Mouse (Mus musculus): ENCODE measurements around the gene Eps8l2. TPM values are rescaled to one million over a fixed set of nuclear protein-coding genes. Genes with fewer than 3 reads are reported as not detected.
A peak's percentile ranks its signal among the peaks of the same experiment; 100 is the strongest.

Gene Eps8l2
- 1.5 and 2.9 TPM in 2 replicates for polyA plus RNA-seq (2012; ENCODE audit: insufficient read depth, insufficient read length, missing spikeins)

DNA sequence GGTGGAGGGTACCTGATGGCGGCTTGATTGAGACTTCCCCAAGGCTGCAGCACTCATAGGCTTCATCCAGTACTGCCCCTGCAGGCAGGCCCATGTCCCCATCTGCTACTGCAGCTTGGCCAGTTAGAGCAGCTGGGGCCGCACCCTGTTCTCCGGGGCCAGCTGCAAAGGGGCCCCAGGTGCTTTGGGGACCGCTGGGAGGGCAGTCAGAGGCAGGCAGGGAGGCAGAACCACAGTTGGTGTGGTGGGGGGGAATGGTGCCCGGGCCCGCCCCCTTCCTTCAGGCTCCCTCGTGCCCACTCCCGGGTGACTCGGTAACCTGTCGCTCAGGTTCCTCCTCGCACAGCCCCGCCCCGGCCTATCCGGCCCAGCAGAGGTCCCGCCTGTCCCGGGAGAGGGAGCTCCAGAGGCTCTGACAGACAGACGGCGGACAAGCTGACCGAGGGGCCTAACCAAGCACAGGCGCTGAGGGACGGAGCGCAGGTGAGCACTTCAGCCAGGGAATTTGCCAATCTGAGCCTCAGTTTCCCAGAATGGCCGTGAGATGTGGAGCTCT is at the start of gene Eps8l2:
Gene Eps8l2, plus strand, starts transcription at position 305 of the 556 bp plus-strand sequence.
- peaks cover 34% of the 10 kb centered on the region for H3K4me1 ChIP-seq (ENCODE audit: control insufficient read depth, insufficient read depth, insufficient read length, low read length)
- peak within 1 kb of the TSS; percentile 59 for H3K27ac ChIP-seq (replicated peaks; ENCODE audit: low read depth, low read length)
- H3K4me3 ChIP-seq (ENCODE audit: insufficient read depth, low read depth, low read length): peak within 1 kb of the TSS; percentile 47

- Histone ChIP-seq H3K4me3 (ENCODE audit: insufficient read depth, low read depth, low read length) (peak within 1 kb of the TSS; percentile 19; the same call in 1 of the 2 replicates), H3K4me1 (ENCODE audit: control insufficient read depth, insufficient read depth, insufficient read length, low read length) (peaks cover 3% of the 10 kb centered on the region; the same call in 1 of the 2 replicates), H3K27ac (replicated peaks; ENCODE audit: low read depth, low read length) (no peak within 1 kb of the TSS)
Observed at GRCm38 (mm10) chr7:141291921-141292582, 46.6 kb upstream of the Eps8l2 start, which contains the start of gene Drd4. Gene Drd4, plus strand, starts transcription at chr7:141292006.

GRCm38 (mm10) chr7:141292583-141293388 is 45.9 kb upstream of the Eps8l2 start:
- no peak overlapping the region for H3K27ac ChIP-seq (replicated peaks; ENCODE audit: low read depth, low read length)

GRCm38 (mm10) chr7:141293852-141294471 is 44.7 kb upstream of the Eps8l2 start:
- Histone ChIP-seq H3K4me3 (ENCODE audit: insufficient read depth, low read depth, low read length) (peak overlapping the region; percentile 8; the same call in 1 of the 2 replicates), H3K4me1 (ENCODE audit: control insufficient read depth, insufficient read depth, insufficient read length, low read length) (peaks cover 3% of the 10 kb centered on the region; the same call in 1 of the 2 replicates), H3K27ac (replicated peaks; ENCODE audit: low read depth, low read length) (no peak overlapping the region)

More at GRCm38 (mm10) chr7:141292583-141293388, 45.9 kb upstream of the Eps8l2 start:
- H3K4me1 ChIP-seq (ENCODE audit: control insufficient read depth, insufficient read depth, insufficient read length, low read length): peaks cover 3% of the 10 kb centered on the region; the same call in 1 of the 2 replicates
- no peak overlapping the region for H3K4me3 ChIP-seq (ENCODE audit: insufficient read depth, low read depth, low read length)

- Histone ChIP-seq H3K4me1 (ENCODE audit: control insufficient read depth, insufficient read depth, insufficient read length, low read length) (peaks cover 3% of the 10 kb centered on the region; the same call in 1 of the 2 replicates), H3K27ac (replicated peaks; ENCODE audit: low read depth, low read length) (no peak overlapping the region), H3K4me3 (ENCODE audit: insufficient read depth, low read depth, low read length) (no peak overlapping the region)
Observed at GRCm38 (mm10) chr7:141294479-141294878, 44.2 kb upstream of the Eps8l2 start.

DNA sequence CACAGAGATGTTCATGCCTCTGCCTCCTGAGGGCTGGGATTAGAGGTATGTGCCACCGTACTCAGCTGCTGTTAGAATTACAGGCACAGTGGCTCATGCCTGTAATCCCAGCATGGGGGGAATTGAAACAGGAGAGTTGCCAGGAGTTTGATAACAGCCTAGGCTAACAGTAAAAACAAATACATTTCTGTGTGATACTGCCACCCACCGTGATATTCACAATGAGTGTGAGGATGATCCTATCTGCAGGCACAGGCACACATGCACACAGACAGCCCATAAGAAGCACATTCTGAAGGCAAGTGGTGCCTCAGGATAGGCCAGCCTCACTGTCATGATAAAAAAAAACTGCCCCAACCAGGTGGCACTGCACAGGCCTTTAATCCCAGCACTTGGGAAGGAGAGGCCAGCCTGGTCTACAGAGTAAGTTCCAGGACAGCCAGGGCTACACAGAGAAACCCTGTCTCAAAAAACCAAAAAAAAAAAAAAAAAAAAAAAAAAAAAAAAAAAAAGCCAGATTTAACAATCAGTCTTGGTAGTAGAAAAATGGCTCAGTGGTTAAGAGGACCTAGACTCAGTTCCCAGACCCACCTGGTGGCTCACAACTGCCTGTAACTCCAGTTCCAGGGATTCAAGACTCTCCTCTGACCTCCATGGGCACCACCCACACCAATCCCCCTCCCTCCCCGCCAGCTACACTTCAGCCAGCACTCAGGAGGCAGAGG is 40.6 kb upstream of the Eps8l2 start:
- no peak overlapping the region for H3K4me3 ChIP-seq (ENCODE audit: insufficient read depth, low read depth, low read length)
- H3K4me1 ChIP-seq (ENCODE audit: control insufficient read depth, insufficient read depth, insufficient read length, low read length): no peaks in the 10 kb centered on the region; the same call in 1 of the 2 replicates
- H3K27ac ChIP-seq (replicated peaks; ENCODE audit: low read depth, low read length): no peak overlapping the region

DNA sequence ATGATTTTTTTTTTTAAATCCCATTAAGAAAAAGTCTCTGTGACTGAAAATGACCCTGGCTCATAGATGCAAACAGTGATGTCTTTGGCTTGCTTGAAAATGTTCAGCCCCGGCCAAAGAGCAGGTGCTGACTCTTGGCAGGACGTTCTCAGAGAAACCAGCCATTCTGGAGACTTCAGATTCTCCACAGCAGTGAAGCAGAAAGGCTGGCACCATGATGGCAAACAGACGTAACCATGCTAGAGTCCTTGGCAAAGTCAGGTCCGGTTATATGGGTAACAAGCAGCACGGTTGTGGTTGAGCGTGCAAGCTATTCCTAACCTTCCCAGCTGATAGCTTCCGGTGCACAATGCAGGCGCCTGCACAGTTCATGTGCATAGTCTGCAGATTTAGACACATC is 39.5 kb upstream of the Eps8l2 start:
- no peaks in the 10 kb centered on the region for H3K4me1 ChIP-seq (ENCODE audit: control insufficient read depth, insufficient read depth, insufficient read length, low read length)
- H3K27ac ChIP-seq (replicated peaks; ENCODE audit: low read depth, low read length): no peak overlapping the region
- H3K4me3 ChIP-seq (ENCODE audit: insufficient read depth, low read depth, low read length): no peak overlapping the region

DNA sequence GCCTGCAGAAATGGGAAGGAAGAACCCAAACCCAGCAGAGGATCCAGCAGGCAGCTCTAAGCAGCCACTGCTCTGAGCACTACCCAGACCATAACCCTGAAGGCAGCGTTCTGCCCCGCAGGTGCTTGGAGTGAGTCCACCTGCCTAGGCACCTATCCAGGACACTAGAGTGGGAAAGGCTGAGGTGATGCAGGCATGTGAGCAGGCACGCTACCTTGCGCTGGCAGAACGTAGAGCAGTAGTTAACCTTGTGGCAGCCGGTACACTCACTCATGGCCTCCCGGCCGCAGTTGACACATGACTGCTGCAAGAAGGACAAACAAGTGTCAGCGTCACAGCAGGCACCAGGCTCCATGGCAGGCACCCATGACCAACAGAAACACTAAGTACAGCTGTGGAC is 37.3 kb upstream of the Eps8l2 start:
- no peaks in the 10 kb centered on the region for H3K4me1 ChIP-seq (ENCODE audit: control insufficient read depth, insufficient read depth, insufficient read length, low read length)
- H3K4me3 ChIP-seq (ENCODE audit: insufficient read depth, low read depth, low read length): no peak overlapping the region
- H3K27ac ChIP-seq (replicated peaks; ENCODE audit: low read depth, low read length): no peak overlapping the region

GRCm38 (mm10) chr7:141302702-141303268 is 35.9 kb upstream of the Eps8l2 start:
- no peak overlapping the region for H3K27ac ChIP-seq (replicated peaks; ENCODE audit: low read depth, low read length)
- no peaks in the 10 kb centered on the region for H3K4me1 ChIP-seq (ENCODE audit: control insufficient read depth, insufficient read depth, insufficient read length, low read length)
- H3K4me3 ChIP-seq (ENCODE audit: insufficient read depth, low read depth, low read length): no peak overlapping the region

DNA sequence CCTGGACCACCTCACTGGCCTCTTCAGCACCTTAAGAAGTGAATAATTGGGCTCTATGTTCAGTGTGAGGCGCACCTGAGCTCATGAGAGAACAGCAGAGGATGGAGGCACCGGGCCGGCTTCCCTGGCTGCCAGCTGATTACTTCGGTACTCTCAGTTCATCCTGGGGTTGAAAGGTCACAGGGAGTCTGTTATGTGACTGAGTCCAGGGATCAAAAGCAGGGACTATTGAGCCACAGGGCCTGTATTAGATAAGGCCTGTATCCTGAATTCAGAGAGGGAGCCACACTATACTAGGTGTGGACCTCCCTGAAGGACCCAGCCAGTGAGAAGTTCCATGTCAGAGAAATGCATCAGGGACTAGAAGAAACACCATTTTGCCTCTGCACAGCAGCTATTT is 34.1 kb upstream of the Eps8l2 start:
- H3K4me3 ChIP-seq (ENCODE audit: insufficient read depth, low read depth, low read length): no peak overlapping the region
- no peak overlapping the region for H3K27ac ChIP-seq (replicated peaks; ENCODE audit: low read depth, low read length)
- H3K4me1 ChIP-seq (ENCODE audit: control insufficient read depth, insufficient read depth, insufficient read length, low read length): no peaks in the 10 kb centered on the region

GRCm38 (mm10) chr7:141314416-141314815 is 24.3 kb upstream of the Eps8l2 start:
- Histone ChIP-seq H3K27ac (replicated peaks; ENCODE audit: low read depth, low read length) (no peak overlapping the region), H3K4me1 (ENCODE audit: control insufficient read depth, insufficient read depth, insufficient read length, low read length) (no peaks in the 10 kb centered on the region), H3K4me3 (ENCODE audit: insufficient read depth, low read depth, low read length) (no peak overlapping the region)

- H3K27ac ChIP-seq (replicated peaks; ENCODE audit: low read depth, low read length): no peak overlapping the region
- no peaks in the 10 kb centered on the region for H3K4me1 ChIP-seq (ENCODE audit: control insufficient read depth, insufficient read depth, insufficient read length, low read length)
- H3K4me3 ChIP-seq (ENCODE audit: insufficient read depth, low read depth, low read length): no peak overlapping the region
Observed at GRCm38 (mm10) chr7:141315076-141315475, 23.6 kb upstream of the Eps8l2 start.

DNA sequence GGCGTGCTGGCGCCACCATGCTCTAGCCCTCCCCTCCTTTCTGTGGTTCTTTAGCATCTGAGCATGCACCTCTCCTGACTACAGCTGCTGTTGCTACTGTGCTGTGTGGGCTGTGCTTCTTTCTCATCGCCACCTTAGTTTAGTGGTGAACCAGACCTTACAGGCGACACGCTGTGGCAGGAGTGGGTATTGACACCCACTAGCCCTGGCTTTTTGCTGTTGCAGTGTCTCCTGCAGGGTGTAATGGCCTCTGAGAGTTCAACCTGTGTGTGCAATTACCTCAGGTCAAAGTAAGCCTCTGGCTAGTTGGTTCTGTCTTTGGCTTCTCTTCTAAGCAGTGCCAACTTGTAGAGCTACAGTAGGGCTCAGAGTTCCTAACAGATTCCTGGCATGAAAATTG is 22.7 kb upstream of the Eps8l2 start:
- Histone ChIP-seq H3K4me1 (ENCODE audit: control insufficient read depth, insufficient read depth, insufficient read length, low read length) (no peaks in the 10 kb centered on the region), H3K27ac (replicated peaks; ENCODE audit: low read depth, low read length) (no peak overlapping the region), H3K4me3 (ENCODE audit: insufficient read depth, low read depth, low read length) (no peak overlapping the region)

GRCm38 (mm10) chr7:141317619-141318132 is 21.0 kb upstream of the Eps8l2 start:
- H3K27ac ChIP-seq (replicated peaks; ENCODE audit: low read depth, low read length): no peak overlapping the region
- H3K4me3 ChIP-seq (ENCODE audit: insufficient read depth, low read depth, low read length): no peak overlapping the region
- H3K4me1 ChIP-seq (ENCODE audit: control insufficient read depth, insufficient read depth, insufficient read length, low read length): no peaks in the 10 kb centered on the region

Measured in brown adipose tissue, adult 24 weeks (tissue).